Mouse (Mus musculus): ENCODE results near the gene Fam107b. TPM values are rescaled to one million over a fixed set of nuclear protein-coding genes. Genes with fewer than 3 reads are reported as not detected.
"Not testable (repeated sequence)": the region's sequence is repeated elsewhere in the genome, so short reads cannot be mapped to it uniquely, and the experiment has no call there.

Fam107b gene
- polyA plus RNA-seq, 1 experiment from 2014 or later, result 31.8 TPM

GRCm38 (mm10) chr2:3705283-3705682 lies 135.0 kb downstream of the Fam107b start:
- H3K9ac ChIP-seq; H3K27ac ChIP-seq; H3K9me3 ChIP-seq; H3K27me3 ChIP-seq; H3K36me3 ChIP-seq; H3K4me1 ChIP-seq; H3K4me2 ChIP-seq; H3K4me3 ChIP-seq; ATAC-seq (ENCODE audit: borderline replicate concordance, extremely low read depth, low FRiP score, low TSS enrichment): not testable (repeated sequence)
- WGBS, result 36% methylated on average over 3 of the region's 3 CpGs

- no peaks in the 10 kb centered on the region for H3K36me3 ChIP-seq
- no peaks in the 10 kb centered on the region for H3K9me3 ChIP-seq
- ATAC-seq (ENCODE audit: borderline replicate concordance, extremely low read depth, low FRiP score, low TSS enrichment), result no peak
- WGBS, result 75% methylated on average over 1 of the region's 1 CpGs
- H3K9ac ChIP-seq, result no peak overlapping the region
- no peak overlapping the region for H3K4me2 ChIP-seq
- H3K27ac ChIP-seq, result no peak overlapping the region
- H3K4me3 ChIP-seq, result no peak overlapping the region
- H3K4me1 ChIP-seq, result 0 out of 2 replicates have a peak, but pooled peaks cover under 1% of the 10 kb centered on the region
- no peaks in the 10 kb centered on the region for H3K27me3 ChIP-seq
Observed at GRCm38 (mm10) chr2:3707236-3707635, 136.9 kb downstream of the Fam107b start.

DNA sequence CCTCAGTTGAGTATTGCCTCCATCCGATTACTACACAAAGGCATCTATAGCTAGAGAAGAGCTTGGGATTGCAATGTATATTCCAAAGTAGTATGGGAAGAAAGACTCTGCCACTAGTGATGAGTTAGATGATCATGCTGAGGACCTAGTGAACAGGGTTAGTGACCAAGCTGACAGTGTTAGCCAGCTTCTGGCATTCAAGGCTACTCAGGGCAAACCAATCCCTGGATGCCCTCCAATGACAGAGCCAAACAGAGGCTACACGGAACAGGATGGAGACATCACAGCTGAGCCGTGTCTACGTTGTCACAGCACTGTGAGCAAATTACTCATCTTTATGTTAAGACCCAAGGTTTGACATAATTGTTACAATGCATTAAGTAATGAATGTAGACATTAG lies 138.3 kb downstream of the Fam107b start:
- H3K27me3 ChIP-seq, result no peaks in the 10 kb centered on the region
- H3K4me1 ChIP-seq, result 0 out of 2 replicates have a peak, but pooled peaks cover 3% of the 10 kb centered on the region
- 91% methylated on average over 4 of the region's 4 CpGs for WGBS
- no peak overlapping the region for H3K4me2 ChIP-seq
- no peak for ATAC-seq (ENCODE audit: borderline replicate concordance, extremely low read depth, low FRiP score, low TSS enrichment)
- no peak overlapping the region for H3K27ac ChIP-seq
- H3K9ac ChIP-seq, result no peak overlapping the region
- H3K9me3 ChIP-seq, result no peaks in the 10 kb centered on the region
- H3K36me3 ChIP-seq, result no peaks in the 10 kb centered on the region
- no peak overlapping the region for H3K4me3 ChIP-seq

DNA sequence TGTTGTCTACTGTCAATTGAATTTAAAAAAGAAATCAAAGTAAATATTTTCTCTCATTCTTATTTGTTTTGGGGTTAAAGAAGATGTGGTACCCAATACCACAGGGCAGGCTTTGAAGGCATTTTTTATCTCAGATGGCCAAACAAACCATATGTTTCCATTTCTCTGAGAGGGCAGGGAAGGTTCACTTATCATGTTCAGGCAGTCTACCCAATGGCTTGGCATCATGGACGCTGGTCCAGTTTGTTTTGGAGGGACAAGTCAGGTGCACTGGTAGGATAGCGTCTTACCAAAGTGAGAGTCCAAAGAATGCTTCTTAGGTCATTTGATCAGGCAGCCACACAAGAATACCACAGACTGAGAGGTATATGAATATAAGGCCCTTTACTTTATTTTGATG lies 139.6 kb downstream of the Fam107b start:
- ATAC-seq (ENCODE audit: borderline replicate concordance, extremely low read depth, low FRiP score, low TSS enrichment), result no peak
- H3K27ac ChIP-seq, result no peak overlapping the region
- no peak overlapping the region for H3K9ac ChIP-seq
- 85% methylated on average over 2 of the region's 2 CpGs for WGBS
- H3K4me1 ChIP-seq, result peaks cover 11% of the 10 kb centered on the region; the same call in 1 of the 2 replicates
- no peak overlapping the region for H3K4me3 ChIP-seq
- no peaks in the 10 kb centered on the region for H3K36me3 ChIP-seq
- no peak overlapping the region for H3K4me2 ChIP-seq
- H3K9me3 ChIP-seq, result no peaks in the 10 kb centered on the region
- no peaks in the 10 kb centered on the region for H3K27me3 ChIP-seq

- ATAC-seq (ENCODE audit: borderline replicate concordance, extremely low read depth, low FRiP score, low TSS enrichment), result no peak
- H3K9ac ChIP-seq, result no peak overlapping the region
- peaks cover 13% of the 10 kb centered on the region for H3K4me1 ChIP-seq
- no peaks in the 10 kb centered on the region for H3K9me3 ChIP-seq
- H3K36me3 ChIP-seq, result no peaks in the 10 kb centered on the region
- no peak overlapping the region for H3K27ac ChIP-seq
- WGBS, result 94% methylated on average over 3 of the region's 3 CpGs
- H3K4me2 ChIP-seq, result no peak overlapping the region
- H3K4me3 ChIP-seq, result no peak overlapping the region
- H3K27me3 ChIP-seq, result no peaks in the 10 kb centered on the region
Observed at GRCm38 (mm10) chr2:3710521-3710920, 140.2 kb downstream of the Fam107b start.

DNA sequence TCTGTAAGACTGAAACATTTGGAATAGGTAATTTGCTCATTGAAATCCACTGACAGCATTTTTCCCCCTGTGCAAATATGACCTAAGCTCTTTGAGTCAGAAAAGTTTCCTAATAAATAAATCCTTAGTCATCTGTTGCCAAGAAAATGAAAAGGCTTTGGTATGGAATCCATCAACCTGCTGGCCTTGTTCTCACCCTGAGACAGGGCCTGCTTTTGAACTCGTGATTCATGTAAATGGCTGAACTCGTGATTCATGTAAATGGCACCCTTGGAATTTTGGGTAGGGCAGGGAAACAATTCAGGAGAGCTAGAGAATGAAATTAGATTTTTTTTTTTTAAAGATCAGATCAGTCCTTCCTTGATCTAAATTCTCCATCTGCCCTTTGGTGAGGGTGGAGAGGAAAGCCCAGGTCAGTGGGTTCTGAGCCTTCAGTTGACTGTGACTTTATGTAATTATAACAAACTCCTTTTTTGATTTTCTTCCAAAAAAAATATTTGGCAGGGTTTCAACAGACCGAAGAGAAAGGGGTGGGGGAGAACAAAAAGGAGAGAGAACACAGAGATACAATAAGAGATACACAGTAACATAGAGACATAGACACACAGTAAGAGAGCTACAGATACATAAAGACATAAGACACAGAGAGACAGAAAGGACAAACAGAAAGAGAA lies 142.2 kb downstream of the Fam107b start:
- 36% methylated on average over 3 of the region's 3 CpGs for WGBS
- H3K4me1 ChIP-seq, result peaks cover 20% of the 10 kb centered on the region
- H3K4me2 ChIP-seq, result peak overlapping the region; percentile 87; the same call in 1 of the 2 replicates
- H3K27me3 ChIP-seq, result no peaks in the 10 kb centered on the region
- ATAC-seq (ENCODE audit: borderline replicate concordance, extremely low read depth, low FRiP score, low TSS enrichment), result no peak
- peak overlapping the region; percentile 64; the same call in 1 of the 2 replicates for H3K4me3 ChIP-seq
- no peaks in the 10 kb centered on the region for H3K9me3 ChIP-seq
- H3K27ac ChIP-seq, result peak overlapping the region; percentile 43; the same call in 1 of the 2 replicates
- no peaks in the 10 kb centered on the region for H3K36me3 ChIP-seq
- H3K9ac ChIP-seq, result no peak overlapping the region

DNA sequence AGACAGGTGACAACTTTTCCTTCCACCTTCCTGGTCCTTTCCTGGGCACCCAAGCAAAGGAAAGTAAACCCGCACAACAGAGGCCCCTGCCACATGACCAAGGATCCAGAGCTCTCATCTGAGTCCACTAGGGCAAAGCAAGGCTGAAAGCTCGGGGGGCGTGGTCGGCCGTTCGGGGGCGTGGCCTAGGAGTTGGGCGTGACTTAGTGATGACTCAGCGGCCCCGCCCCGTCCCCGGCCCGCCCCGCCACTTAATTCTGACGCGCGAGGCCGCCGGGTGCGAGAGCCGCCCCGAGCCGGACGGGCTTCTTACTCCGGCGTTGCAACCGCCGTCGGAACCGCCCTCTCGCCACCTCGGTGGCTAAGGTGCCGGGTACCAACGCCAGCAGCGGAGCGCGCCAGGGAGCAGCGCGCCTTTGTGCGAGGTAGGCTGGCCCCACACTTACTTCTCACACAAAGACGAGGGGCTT lies 143.0 kb downstream of the Fam107b start:
- Histone ChIP-seq H3K27ac (peak overlapping the region; percentile 57), H3K4me3 (peak overlapping the region; percentile 64), H3K36me3 (no peaks in the 10 kb centered on the region), H3K4me1 (peaks cover 24% of the 10 kb centered on the region), H3K4me2 (peak overlapping the region; percentile 87), H3K9ac (peak overlapping the region; percentile 78), H3K9me3 (no peaks in the 10 kb centered on the region), H3K27me3 (no peaks in the 10 kb centered on the region)
- under 1% methylated on average over 41 of the region's 41 CpGs for WGBS
- ATAC-seq (ENCODE audit: borderline replicate concordance, extremely low read depth, low FRiP score, low TSS enrichment), result peak; percentile 96

GRCm38 (mm10) chr2:3713682-3714361 lies 143.5 kb downstream of the Fam107b start:
- peaks cover 24% of the 10 kb centered on the region for H3K4me1 ChIP-seq
- peak overlapping the region; percentile 57 for H3K27ac ChIP-seq
- H3K4me2 ChIP-seq, result peak overlapping the region; percentile 87
- 3% methylated on average over 36 of the region's 38 CpGs for WGBS
- peak; percentile 67 for ATAC-seq (ENCODE audit: borderline replicate concordance, extremely low read depth, low FRiP score, low TSS enrichment)
- peak overlapping the region; percentile 64 for H3K4me3 ChIP-seq
- H3K9ac ChIP-seq, result peak overlapping the region; percentile 78
- no peaks in the 10 kb centered on the region for H3K36me3 ChIP-seq
- no peaks in the 10 kb centered on the region for H3K9me3 ChIP-seq
- no peaks in the 10 kb centered on the region for H3K27me3 ChIP-seq

DNA sequence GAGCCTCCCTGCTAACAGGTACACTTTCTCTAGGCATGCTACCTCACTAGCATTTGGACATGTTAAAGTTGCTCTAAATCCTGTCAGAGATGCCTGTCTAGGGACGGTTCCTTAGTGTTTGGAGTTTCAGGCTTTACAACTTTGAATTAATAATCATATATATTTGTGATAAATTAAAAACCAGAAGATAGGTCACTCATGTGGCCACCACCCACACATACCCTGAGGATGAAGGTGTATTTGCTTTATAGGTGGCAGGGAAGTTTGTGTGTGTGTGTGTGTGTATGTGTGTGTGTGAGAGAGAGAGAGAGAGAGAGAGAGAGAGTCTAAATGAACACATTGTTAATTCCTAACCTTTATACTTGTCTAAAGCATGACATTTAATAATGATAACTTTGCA lies 144.2 kb downstream of the Fam107b start:
- 20% methylated on average over 1 of the region's 1 CpGs for WGBS

DNA sequence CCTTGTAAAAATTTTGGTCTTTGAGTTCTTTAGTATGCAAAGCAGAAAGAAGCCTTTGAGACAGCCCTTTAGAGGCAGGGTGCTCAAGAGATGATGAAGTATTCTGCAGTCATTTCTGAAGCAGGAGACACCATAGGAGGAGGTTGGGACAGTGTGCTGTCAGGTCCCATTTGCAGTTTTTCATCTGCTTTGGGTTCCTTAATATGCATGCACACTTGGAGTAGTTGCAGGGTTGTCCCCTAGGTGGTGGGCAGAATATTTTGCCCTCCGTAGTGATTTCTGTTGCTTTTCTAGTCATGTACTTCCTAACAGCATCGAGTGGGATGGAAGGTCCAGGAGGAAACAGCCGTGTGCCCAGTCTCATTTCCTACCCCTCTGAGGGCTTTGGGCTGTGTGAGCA lies 145.1 kb downstream of the Fam107b start:
- H3K36me3 ChIP-seq, result no peaks in the 10 kb centered on the region
- no peak for ATAC-seq (ENCODE audit: borderline replicate concordance, extremely low read depth, low FRiP score, low TSS enrichment)
- H3K4me1 ChIP-seq, result peaks cover 24% of the 10 kb centered on the region
- H3K4me2 ChIP-seq, result peak overlapping the region; percentile 87
- H3K4me3 ChIP-seq, result peak overlapping the region; percentile 12; the same call in 1 of the 2 replicates
- H3K27ac ChIP-seq, result no peak overlapping the region
- no peak overlapping the region for H3K9ac ChIP-seq
- 55% methylated on average over 3 of the region's 3 CpGs for WGBS
- H3K9me3 ChIP-seq, result no peaks in the 10 kb centered on the region
- no peaks in the 10 kb centered on the region for H3K27me3 ChIP-seq

More for the DNA sequence above, 144.2 kb downstream of the Fam107b start:
- Histone ChIP-seq H3K36me3 (no peaks in the 10 kb centered on the region), H3K27me3 (no peaks in the 10 kb centered on the region), H3K27ac (no peak overlapping the region), H3K9ac (peak overlapping the region; percentile 78), H3K4me3 (peak overlapping the region; percentile 64), H3K9me3 (no peaks in the 10 kb centered on the region), H3K4me2 (peak overlapping the region; percentile 87), H3K4me1 (peaks cover 24% of the 10 kb centered on the region)
- ATAC-seq (ENCODE audit: borderline replicate concordance, extremely low read depth, low FRiP score, low TSS enrichment), result no peak

GRCm38 (mm10) chr2:3717268-3717667 lies 147.0 kb downstream of the Fam107b start:
- no peaks in the 10 kb centered on the region for H3K27me3 ChIP-seq
- H3K4me2 ChIP-seq, result no peak overlapping the region
- no peaks in the 10 kb centered on the region for H3K9me3 ChIP-seq
- no peak overlapping the region for H3K4me3 ChIP-seq
- WGBS, result 47% methylated on average over 5 of the region's 5 CpGs
- no peaks in the 10 kb centered on the region for H3K36me3 ChIP-seq
- peaks cover 23% of the 10 kb centered on the region for H3K4me1 ChIP-seq
- no peak for ATAC-seq (ENCODE audit: borderline replicate concordance, extremely low read depth, low FRiP score, low TSS enrichment)
- H3K9ac ChIP-seq, result no peak overlapping the region
- no peak overlapping the region for H3K27ac ChIP-seq

DNA sequence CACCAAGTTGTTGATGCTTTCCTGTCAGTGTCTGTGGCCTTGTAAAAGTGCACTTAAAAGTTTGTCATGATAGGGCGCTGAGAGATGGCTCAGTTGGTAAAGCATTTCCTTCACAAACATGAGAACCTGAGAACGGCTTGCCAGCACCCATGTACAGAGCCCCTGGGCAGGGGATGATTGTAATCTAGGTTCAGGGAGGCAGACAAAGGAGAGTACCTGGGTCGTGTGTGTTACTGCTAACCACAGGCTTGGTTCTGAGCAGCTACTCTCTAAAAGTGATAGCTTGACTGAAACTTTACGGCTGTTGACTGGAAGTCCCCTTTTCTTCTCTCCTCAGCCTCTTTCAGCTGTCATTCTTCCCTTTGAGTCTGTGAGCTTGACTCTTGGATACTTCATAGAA lies 147.6 kb downstream of the Fam107b start:
- Histone ChIP-seq H3K9ac (no peak overlapping the region), H3K4me2 (no peak overlapping the region), H3K27me3 (no peaks in the 10 kb centered on the region), H3K4me3 (no peak overlapping the region), H3K4me1 (peaks cover 20% of the 10 kb centered on the region), H3K9me3 (no peaks in the 10 kb centered on the region), H3K27ac (no peak overlapping the region), H3K36me3 (no peaks in the 10 kb centered on the region)
- 61% methylated on average over 4 of the region's 4 CpGs for WGBS
- ATAC-seq (ENCODE audit: borderline replicate concordance, extremely low read depth, low FRiP score, low TSS enrichment), result no peak

All from lung, embryonic 15.5 days (tissue).